Comparison of ENCODE assay signal across 34 mouse cellular contexts in the genomic region with DNA sequence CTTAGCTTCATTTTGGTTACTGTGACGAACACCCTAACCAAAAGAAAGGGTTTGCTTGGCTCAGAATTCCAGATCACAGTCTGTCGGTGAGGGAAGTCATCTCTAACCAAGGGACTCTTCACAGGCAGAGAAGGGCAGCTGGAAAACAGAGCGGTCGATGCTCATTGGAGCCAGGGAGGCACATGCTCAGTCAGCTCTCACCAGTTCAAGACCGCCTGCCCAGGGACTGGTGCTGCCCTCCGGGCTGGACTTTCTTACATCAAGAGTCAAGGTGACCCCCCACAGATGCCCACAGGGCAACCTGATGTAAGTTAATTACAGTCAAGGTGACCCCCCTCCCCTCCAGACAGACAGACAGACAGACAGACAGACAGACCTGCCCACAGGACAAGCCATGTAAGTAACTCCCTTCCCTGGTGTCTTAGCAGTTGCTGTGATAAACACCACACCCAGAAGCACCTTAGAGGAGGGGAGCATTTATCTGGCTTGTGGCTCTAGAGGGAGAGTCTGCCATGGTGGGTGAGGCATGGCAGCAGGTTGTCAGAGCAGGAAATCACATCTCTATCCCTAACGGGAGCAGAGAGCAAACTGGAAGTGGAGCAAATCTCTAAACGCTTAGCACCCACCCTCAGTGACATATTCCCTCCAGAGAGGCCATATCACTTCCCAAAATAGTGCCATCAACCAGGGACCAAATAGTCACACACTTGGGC. TPM values are rescaled to one million over a fixed set of nuclear protein-coding genes. Genes with fewer than 3 reads are reported as not detected.
DNase-seq lines count a peak whose midpoint lies in the region; ATAC-seq lines count a peak whose summit lies in the region.
"Had no signal": no experiment of that assay in that cellular context is flagged by ENCODE, and none has a peak within 500 bp of the region (broad histone marks: within the 10 kb centered on the region; RNA-seq: fewer than 3 reads in every experiment).

No protein-coding gene starts in this region.

- WGBS in neural tube, embryonic 11.5 days = 85% methylated on average over 8 of the region's 8 CpGs
- 89% methylated on average over 8 of the region's 8 CpGs for WGBS in neural tube, embryonic 15.5 days

- H3K4me3 ChIP-seq in neural tube, embryonic 11.5 days (ENCODE audit: low read depth, low read length) = no peak overlapping the region
- no peak overlapping the region for H3K4me3 ChIP-seq in neural tube, embryonic 15.5 days (replicated peaks)
- H3K4me3 ChIP-seq: embryonic facial prominence, embryonic 13.5 days; forebrain, embryonic 10.5 days; forebrain, embryonic 15.5 days; heart, adult 2 months; heart, embryonic 13.5 days; hindbrain, embryonic 10.5 days; hindbrain, embryonic 15.5 days; left cerebral cortex, adult 2 months; limb, embryonic 13.5 days; lung, embryonic 15.5 days; neural tube, embryonic 12.5 days had no signal

- no peaks in the 10 kb centered on the region for H3K9me3 ChIP-seq in neural tube, embryonic 11.5 days (ENCODE audit: control insufficient read depth, low read length)
- no peaks in the 10 kb centered on the region for H3K9me3 ChIP-seq in neural tube, embryonic 15.5 days (replicated peaks)
- H3K9me3 ChIP-seq: forebrain, embryonic 15.5 days; hindbrain, embryonic 15.5 days; limb, embryonic 13.5 days; lung, embryonic 15.5 days; neural tube, embryonic 12.5 days had no signal

- no peak overlapping the region for H3K9ac ChIP-seq in neural tube, embryonic 11.5 days (ENCODE audit: low read length)
- no peak overlapping the region for H3K9ac ChIP-seq in neural tube, embryonic 15.5 days (replicated peaks)
- H3K9ac ChIP-seq: embryonic facial prominence, embryonic 13.5 days; forebrain, embryonic 15.5 days; heart, embryonic 13.5 days; hindbrain, embryonic 15.5 days; limb, embryonic 13.5 days; lung, embryonic 15.5 days; neural tube, embryonic 12.5 days had no signal

- no peaks in the 10 kb centered on the region for H3K36me3 ChIP-seq in neural tube, embryonic 11.5 days (ENCODE audit: control insufficient read depth, insufficient read depth, low read length)
- no peaks in the 10 kb centered on the region for H3K36me3 ChIP-seq in neural tube, embryonic 15.5 days
- H3K36me3 ChIP-seq: embryonic facial prominence, embryonic 13.5 days; forebrain, embryonic 10.5 days; forebrain, embryonic 15.5 days; heart, embryonic 13.5 days; hindbrain, embryonic 10.5 days; hindbrain, embryonic 15.5 days; limb, embryonic 13.5 days; lung, embryonic 15.5 days; neural tube, embryonic 12.5 days had no signal

- H3K4me1 ChIP-seq in neural tube, embryonic 11.5 days (ENCODE audit: control insufficient read depth, insufficient read depth, low read length) = no peaks in the 10 kb centered on the region
- H3K4me1 ChIP-seq in neural tube, embryonic 15.5 days = no peaks in the 10 kb centered on the region; the same call in 1 of the 2 replicates
- H3K4me1 ChIP-seq: embryonic facial prominence, embryonic 13.5 days; forebrain, embryonic 15.5 days; heart, embryonic 13.5 days; hindbrain, embryonic 10.5 days; limb, embryonic 13.5 days; lung, embryonic 15.5 days; neural tube, embryonic 12.5 days had no signal

- H3K27me3 ChIP-seq in neural tube, embryonic 11.5 days (ENCODE audit: control insufficient read depth, insufficient read depth, low read length) = peaks cover 21% of the 10 kb centered on the region
- H3K27me3 ChIP-seq in neural tube, embryonic 15.5 days (replicated peaks) = peaks cover 24% of the 10 kb centered on the region

- ATAC-seq in neural tube, embryonic 11.5 days (ENCODE audit: insufficient read depth, low FRiP score, low TSS enrichment) = no peak
- no peak for ATAC-seq in neural tube, embryonic 15.5 days (ENCODE audit: low FRiP score)
- ATAC-seq in common myeloid progenitor, adult 5-6 weeks (replicated peaks; ENCODE audit: low read depth, poor library complexity, severe bottlenecking) = 0 out of 2 replicates have a peak, but pooled peaks have one; percentile 5
- ATAC-seq: forebrain, embryonic 15.5 days; inflammation-experienced regulatory T-cells, adult 6 months had no signal

- peak; percentile 1 for DNase-seq in neural tube, embryonic 11.5 days (ENCODE audit: low spot score)
- peak; percentile 4 for DNase-seq in thymus, postnatal 25 days
- DNase-seq in thymus, postnatal 36 days = no peak
- no peak for DNase-seq in left cerebral cortex, adult 9 months (ENCODE audit: low spot score in 2 of 2)
- DNase-seq in left cerebral cortex, adult 11 months (ENCODE audit: low spot score) = no peak
- DNase-seq: adrenal gland, postnatal 36 days; cerebellum, adult 9-10 months; cerebellum, postnatal 36 days; gastrocnemius, postnatal 25 days; heart, postnatal 10 days; kidney, adult 11 months; kidney, postnatal 14 days; layer of hippocampus, adult 9-11 months; lung, postnatal 36 days; midbrain, embryonic 14.5 days; right cerebral cortex, postnatal 4 days had no signal

- no peak overlapping the region for H3K4me2 ChIP-seq in neural tube, embryonic 11.5 days (ENCODE audit: low read depth)
- no peak overlapping the region for H3K4me2 ChIP-seq in neural tube, embryonic 15.5 days
- H3K4me2 ChIP-seq: embryonic facial prominence, embryonic 13.5 days; forebrain, embryonic 15.5 days; heart, embryonic 13.5 days; hindbrain, embryonic 15.5 days; limb, embryonic 13.5 days; liver, embryonic 11.5 days; lung, embryonic 15.5 days; neural tube, embryonic 12.5 days had no signal

- no peak overlapping the region for H3K27ac ChIP-seq in neural tube, embryonic 11.5 days (ENCODE audit: low read depth, low read length)
- no peak overlapping the region for H3K27ac ChIP-seq in neural tube, embryonic 15.5 days (replicated peaks)
- H3K27ac ChIP-seq: embryonic facial prominence, embryonic 13.5 days; forebrain, embryonic 10.5 days; forebrain, embryonic 15.5 days; heart, embryonic 13.5 days; hindbrain, embryonic 10.5 days; hindbrain, embryonic 15.5 days; left cerebral cortex, adult 2 months; limb, embryonic 13.5 days; lung, embryonic 15.5 days; neural tube, embryonic 12.5 days had no signal

RNA-seq across cellular contexts. Expression of a gene that starts 14.0 kb away (rescaled TPM):
- 0.59 and 0.60 TPM in 2 replicates for polyA plus RNA-seq in neural tube, embryonic 11.5 days (2014; fragmentation: Nextera tagmentation; extraction: Ambion mirVana)
- 1.9 and 15.0 TPM in 2 replicates for polyA plus RNA-seq in neural tube, embryonic 15.5 days (2015; fragmentation: Nextera tagmentation; extraction: Ambion mirVana)
- 80.1 and 87.6 TPM in 2 replicates for total RNA-seq in common myeloid progenitor, adult 5-6 weeks (2017)

RNA-seq across cellular contexts. Expression of a gene that starts 19.9 kb away (rescaled TPM):
- 2.1 and 3.3 TPM in 2 replicates for polyA plus RNA-seq in neural tube, embryonic 11.5 days (2014; fragmentation: Nextera tagmentation; extraction: Ambion mirVana)
- 3.8 and 80.4 TPM in 2 replicates for polyA plus RNA-seq in neural tube, embryonic 15.5 days (2015; fragmentation: Nextera tagmentation; extraction: Ambion mirVana)
- total RNA-seq in common myeloid progenitor, adult 5-6 weeks (2017) = 480 and 499 TPM in 2 replicates

RNA-seq across cellular contexts. Expression of a gene that starts 21.3 kb away (rescaled TPM):
- not detected in 2 replicates for polyA plus RNA-seq in neural tube, embryonic 11.5 days (2014; fragmentation: Nextera tagmentation; extraction: Ambion mirVana)
- 0.08 and 0.26 TPM in 2 replicates for polyA plus RNA-seq in neural tube, embryonic 15.5 days (2015; fragmentation: Nextera tagmentation; extraction: Ambion mirVana)
- total RNA-seq in common myeloid progenitor, adult 5-6 weeks (2017) = 25.5 and 27.7 TPM in 2 replicates
- total RNA-seq: ES-E14; left cerebral cortex, postnatal 36 days had no signal
- polyA plus RNA-seq: embryonic facial prominence, embryonic 13.5 days; forebrain, embryonic 10.5 days; forebrain, embryonic 15.5 days; heart, embryonic 13.5 days; kidney, embryonic 14.5 days; limb, embryonic 13.5 days; liver, embryonic 11.5 days; midbrain, embryonic 14.5 days; neural tube, embryonic 12.5 days had no signal

RNA-seq across cellular contexts. Expression of a gene that starts 29.8 kb away (rescaled TPM):
- polyA plus RNA-seq in neural tube, embryonic 11.5 days (2014; fragmentation: Nextera tagmentation; extraction: Ambion mirVana) = 0.80 and 0.96 TPM in 2 replicates
- polyA plus RNA-seq in neural tube, embryonic 15.5 days (2015; fragmentation: Nextera tagmentation; extraction: Ambion mirVana) = 2.1 and 35.0 TPM in 2 replicates
- total RNA-seq in common myeloid progenitor, adult 5-6 weeks (2017) = 75.3 and 119 TPM in 2 replicates

RNA-seq across cellular contexts. Expression of a gene that starts 30.0 kb away (rescaled TPM):
- polyA plus RNA-seq in neural tube, embryonic 11.5 days (2014; fragmentation: Nextera tagmentation; extraction: Ambion mirVana) = 0.68 and 1.3 TPM in 2 replicates
- 3.5 and 12.0 TPM in 2 replicates for polyA plus RNA-seq in neural tube, embryonic 15.5 days (2015; fragmentation: Nextera tagmentation; extraction: Ambion mirVana)
- total RNA-seq in common myeloid progenitor, adult 5-6 weeks (2017) = 77.8 and 120 TPM in 2 replicates

Comparison
In these comparisons a context has a peak if more than half of its experiments do, and no peak if none do; other contexts are left out.
1. DNase-seq: peak in neural tube, embryonic 11.5 days (single experiment) and thymus, postnatal 25 days (single experiment); none in thymus, postnatal 36 days (0 of 2), left cerebral cortex, adult 9 months (0 of 2) and left cerebral cortex, adult 11 months (single experiment).